Mouse (Mus musculus): Measurements from ENCODE around the gene Gm9780.
"Not testable (repeated sequence)": the region's sequence is repeated elsewhere in the genome, so short reads cannot be mapped to it uniquely, and the experiment has no call there.

Gm9780 gene

DNA sequence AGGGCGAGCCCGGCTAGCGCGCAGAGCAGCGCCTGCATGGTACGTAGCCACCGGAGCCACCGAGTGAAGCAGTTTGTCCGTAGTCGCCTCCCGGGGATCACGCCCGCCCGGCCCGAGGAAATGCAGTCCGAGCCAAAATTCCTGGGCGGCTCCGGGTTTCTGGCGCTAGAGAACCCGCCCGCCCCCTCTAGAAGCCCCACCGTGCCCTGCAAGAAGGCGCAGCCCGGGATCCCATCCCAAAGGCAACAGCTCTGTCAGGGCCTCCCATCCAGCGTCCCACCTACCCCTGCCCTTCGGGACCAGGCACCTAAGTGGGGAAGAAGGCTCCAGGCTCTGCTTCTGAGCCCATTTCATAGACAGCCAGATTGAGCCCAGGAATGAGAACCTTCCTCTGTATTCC is at the start of gene Gm9780:
Gm9780 (minus strand) TSS at position 101 of the 400 bp plus-strand sequence.
- not testable (repeated sequence) for DNase-seq

DNA sequence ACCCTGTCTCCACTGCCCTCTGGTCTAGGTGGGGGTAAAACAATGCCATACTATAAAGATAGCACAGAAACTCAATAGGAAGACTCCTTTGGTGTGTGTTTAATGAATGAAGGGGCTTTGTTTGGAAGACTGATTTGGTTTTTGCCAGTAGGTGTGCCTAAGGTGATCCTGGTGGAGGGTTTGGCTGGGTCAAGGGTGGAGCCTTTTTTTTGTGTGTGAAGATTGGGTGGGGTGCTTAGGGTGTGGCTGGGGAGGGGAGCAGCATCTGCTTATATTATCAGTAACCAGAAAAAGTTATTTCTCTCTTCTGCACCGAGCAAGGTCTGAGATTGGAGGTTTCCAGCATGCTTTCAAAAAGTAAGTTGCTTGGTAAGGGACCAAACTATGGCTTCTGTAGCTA is 39.5 kb upstream of the Gm9780 start, which contains the start of gene Cphx3:
Cphx3 (plus strand) TSS at position 301 of the 400 bp plus-strand sequence.
- not testable (repeated sequence) for DNase-seq

DNA sequence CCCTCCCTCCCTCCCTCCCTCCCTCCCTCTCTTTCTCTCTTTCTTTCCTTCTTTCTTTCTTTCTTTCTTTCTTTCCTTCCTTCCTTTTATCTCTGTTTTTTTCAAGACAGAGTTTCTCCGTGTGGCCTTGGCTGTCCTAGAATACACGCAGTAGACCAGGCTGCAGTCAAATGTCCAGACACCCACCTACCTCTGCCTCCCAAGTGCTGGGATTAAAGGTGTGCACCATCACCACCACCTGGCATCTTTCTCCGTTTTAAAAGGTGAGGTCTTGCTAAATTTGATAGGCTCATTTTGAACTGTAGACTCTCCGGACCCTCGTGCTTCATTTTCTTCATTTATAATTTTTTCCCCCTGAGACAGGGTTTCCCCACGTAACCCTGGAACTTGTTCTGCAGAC is 38.7 kb upstream of the Gm9780 start, which contains the start of gene Cphx2:
Cphx2 (plus strand) TSS at position 301 of the 400 bp plus-strand sequence.
- DNase-seq: not testable (repeated sequence)

DNA sequence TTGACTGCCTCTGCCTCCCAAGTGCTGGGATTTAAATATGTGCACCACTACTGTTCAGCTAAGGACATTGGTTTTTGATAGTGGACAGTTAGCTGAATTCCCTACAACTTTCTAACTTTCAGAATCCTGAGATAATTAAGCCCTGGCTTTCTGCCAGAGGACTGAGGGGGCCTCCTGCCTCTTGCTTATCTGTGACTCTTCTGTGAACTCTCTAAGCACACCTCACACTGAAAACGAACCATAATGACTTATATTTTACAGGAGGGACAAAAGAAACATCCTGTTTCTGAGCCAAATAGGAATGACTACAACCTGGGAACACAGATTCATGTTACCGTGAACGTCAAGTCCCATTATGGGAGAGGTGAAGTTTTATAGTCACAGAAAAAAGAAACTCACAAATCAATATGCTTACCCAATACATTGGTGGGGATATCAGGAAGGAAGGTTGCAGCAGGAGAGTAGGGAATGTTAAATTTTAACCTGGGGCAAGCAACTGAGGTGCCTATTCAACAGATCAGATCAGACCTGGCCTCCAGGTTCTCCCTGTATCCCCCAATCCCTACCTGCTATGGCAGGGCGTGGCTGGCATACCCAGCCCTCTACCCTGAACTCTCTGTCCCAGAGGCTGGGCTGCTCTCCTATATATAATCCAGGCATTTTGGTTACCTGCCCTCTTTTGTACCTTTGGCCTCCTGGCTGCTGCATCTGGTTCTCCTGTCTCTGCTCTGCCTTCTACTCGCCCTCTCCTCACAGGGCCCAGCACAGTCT is 34.3 kb upstream of the Gm9780 start:
- DNase-seq: not testable (repeated sequence)

DNA sequence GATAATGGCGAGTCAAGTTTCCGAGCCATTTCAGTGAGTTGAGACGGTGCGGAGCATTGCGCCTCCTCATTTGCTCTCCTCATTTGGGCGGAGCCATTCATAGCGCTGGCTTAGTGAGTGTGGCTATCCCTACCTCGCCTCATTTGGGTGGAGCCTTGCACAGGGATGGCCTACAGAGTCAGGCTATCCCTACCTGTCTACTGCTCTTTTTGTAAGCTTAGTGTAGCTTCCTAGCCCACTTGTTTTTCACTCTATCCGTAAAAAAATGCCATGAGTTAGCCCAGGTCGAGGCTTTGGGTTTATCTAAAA is 24.8 kb upstream of the Gm9780 start, which contains the start of gene Tmem254c:
Tmem254c (minus strand) TSS at position 31 of the 309 bp plus-strand sequence.
- not testable (repeated sequence) for DNase-seq

DNA sequence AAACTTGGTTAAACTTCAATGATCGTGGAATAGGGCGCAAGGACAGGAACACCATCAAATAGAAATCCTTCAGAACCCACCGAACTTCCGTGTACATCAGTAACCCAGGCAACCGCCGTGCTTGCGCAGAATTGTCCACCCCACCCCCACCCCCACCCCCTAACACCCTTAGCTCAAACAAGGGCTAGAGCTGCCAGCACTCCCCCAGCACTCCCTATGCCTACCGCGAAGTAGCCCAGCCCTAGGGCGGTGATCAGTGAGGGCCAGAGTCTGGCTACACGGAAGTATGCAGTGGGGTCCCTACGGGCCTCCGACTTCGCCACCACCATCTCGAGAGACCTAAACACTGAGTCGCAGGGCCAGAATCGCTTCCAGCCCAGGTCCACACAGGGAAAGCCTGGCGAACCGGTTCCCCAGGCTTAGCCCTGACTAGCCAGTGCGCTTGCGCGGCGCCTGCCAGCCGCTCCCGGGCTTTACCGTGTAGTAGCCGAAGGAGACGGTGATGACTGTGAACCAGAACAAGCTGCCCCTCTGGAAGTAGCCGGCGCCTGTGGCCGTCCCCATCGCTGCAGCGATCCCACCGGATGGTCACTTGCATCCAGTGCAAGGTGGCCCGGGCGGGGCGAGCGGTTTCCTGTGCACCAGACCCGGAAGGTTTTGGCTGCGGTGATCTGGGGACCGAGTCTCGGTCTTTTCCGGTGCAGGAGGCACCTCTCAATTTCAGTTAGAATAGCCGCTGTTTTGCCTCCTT is 24.2 kb upstream of the Gm9780 start:
- not testable (repeated sequence) for DNase-seq

DNA sequence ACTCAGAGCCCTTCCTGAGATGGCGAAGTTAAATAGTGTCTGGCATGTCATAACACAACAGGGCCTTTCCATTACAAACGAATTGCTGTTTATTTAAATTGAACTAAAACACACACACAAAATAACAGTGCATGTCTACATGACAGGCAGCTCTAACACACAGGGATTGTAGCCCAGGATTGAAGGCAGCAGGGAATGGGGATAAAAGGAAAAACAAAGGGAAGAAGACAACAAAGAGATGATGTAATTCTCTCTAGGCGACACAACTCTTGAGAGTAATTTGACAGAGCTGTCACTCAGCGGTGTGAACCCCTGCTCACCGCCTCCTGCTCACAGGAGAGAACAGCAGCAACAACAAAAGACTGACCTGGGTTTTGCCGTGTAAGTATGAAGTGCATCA is 16.9 kb upstream of the Gm9780 start:
- not testable (repeated sequence) for DNase-seq

DNA sequence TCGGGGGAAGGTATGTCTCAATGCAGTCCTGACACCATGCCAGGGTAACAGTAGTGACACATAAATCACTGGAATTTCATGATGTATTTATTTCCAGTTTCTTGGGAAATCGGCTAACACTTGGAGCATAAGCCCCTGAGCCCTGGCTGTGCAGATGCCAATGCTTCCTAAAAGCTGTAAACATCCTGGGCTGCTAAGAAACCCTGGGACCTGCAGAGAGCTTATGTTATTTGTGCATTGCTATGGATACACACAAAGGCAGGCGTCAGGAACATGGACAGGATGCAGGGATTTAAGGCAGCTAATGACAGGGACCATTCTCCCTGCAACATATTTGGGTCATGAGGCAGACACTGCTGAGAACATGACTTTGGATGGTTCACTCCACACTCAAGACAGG is 15.7 kb upstream of the Gm9780 start:
- not testable (repeated sequence) for DNase-seq

DNA sequence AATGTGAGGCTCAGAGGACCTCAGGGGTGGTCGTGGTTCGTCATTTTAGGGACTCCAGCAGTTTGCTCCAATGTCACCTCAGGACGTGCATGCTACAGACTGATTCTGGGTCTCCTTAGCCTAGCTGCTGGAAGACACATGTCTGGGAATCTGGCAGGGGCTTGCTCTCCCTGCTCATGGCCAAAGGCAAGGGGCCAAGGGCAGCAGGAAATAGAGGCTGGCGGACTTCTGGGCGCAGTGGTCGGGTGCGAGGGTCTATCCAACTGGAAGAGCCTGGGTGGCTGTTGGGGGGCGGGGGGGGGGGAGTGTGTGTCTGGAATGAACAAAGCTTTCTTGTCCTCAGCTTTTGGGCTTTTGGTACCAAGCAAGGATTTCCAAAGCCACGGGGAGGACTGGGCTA is 6.3 kb upstream of the Gm9780 start:
- DNase-seq: not testable (repeated sequence)

DNA sequence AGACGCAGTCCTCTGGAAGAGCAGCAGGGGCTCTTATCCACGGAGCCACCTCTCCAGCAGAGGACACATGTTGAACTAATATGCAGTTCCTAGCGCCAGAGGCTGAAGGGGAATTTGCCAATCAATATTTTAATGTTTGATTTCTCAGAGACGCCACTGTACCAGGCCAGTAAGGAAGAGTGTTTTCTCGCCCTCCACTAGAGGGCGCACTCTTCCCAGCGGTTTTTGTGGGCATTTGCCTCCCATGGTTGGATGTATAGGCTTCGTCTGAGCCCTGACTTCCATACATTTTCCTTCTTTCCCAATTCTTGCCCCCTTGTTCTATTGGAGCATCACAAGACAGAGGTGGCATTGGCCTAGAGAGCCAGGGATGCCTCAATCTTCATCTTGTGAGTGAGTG is 4.5 kb upstream of the Gm9780 start:
- not testable (repeated sequence) for DNase-seq

DNA sequence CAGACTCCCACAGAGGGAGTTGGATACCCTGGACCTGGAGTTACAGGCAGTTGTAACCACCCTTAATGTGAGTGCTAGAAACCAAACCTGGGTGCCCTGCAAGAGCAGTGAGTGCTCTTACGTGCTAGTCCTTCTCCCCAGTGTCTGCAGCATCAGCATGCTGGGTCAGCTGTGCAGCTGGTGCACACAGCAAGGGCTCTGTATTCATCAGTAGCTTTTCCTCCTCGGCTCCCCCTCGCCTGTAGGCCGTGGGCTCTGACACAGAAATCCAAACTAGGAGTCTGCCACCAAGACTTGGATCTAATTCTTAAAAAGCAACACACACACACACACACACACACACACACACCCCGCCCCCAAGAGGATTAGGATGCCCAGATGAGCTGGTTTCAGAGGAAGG is 2.5 kb upstream of the Gm9780 start:
- not testable (repeated sequence) for DNase-seq

DNA sequence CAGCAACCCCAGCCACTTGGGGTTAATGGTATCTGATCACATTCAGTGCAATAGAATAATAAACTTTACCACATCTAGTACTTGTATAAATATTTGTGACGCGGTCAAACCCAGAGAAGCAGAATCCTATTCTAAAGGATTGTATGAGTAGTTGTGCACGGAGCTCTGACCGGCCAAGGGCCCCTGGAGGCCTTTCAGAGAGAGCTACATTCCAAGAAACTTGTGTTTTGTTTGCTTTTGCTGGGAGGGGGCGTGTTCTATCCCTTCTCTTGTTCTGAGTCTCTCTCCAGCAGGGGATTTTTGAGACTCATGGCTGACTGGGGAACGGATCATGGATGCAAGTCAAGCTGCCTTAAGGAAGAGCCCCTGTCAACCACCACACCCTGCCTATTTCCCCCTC is 7.1 kb downstream of the Gm9780 start:
- not testable (repeated sequence) for DNase-seq

DNA sequence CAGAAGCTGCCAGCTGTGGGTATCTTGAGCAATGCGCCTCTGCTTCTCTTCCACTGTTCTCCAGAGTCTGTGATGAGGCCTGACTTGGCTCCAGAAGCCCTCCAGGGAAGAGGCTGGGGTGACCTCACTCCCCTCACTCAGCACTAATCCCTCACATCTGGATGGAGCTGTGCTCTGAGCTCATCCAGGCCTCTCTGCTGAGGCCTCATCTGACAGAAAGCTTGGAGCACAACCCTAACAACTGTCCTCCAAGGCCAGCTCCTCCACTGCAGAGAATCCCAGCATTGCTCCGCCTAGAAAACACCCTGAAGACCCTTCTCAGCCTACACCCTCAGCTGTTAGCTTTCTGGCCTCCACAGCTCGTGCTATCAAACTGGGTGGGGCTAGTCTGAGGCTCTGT is 8.1 kb downstream of the Gm9780 start:
- not testable (repeated sequence) for DNase-seq

DNA sequence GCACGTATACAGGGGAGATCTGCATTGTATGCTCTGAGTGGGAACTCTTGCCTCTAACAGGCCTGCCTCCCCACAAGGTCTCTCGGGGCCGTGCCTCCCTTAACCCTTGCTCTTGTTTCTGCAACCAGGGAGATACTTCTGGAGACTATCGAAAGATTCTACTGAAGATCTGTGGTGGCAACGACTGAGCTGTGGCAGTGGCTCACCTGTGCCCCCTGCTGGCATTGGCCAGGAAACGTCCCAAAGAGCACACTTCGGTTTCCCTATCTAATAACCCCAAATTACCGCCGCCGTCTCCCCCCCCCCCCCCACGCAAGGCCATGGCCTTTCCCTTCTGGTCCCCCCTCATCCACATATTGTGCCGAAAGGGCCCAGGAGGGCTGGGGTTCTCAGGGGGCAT is 16.9 kb downstream of the Gm9780 start:
- DNase-seq: not testable (repeated sequence)

DNA sequence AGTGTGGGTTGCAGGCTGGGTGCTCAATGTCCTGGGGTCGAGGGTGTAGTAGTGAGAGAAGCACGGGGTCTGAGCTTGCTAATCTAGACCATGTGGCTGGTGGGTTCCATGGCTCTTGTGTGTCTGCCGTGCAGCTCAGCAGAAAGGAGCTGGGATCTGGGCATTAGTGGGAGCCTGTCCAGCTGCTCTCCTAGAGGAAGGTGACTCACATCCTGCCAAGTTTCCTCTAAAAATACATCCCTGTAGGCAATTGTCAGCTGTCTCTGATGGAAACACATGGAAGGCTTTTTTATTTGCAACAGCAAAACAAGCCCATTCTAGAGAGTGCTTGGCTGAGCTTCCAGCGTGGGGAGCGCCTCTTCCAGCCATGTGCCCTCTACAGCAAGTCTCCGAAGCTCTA is 19.7 kb downstream of the Gm9780 start:
- DNase-seq: not testable (repeated sequence)

DNA sequence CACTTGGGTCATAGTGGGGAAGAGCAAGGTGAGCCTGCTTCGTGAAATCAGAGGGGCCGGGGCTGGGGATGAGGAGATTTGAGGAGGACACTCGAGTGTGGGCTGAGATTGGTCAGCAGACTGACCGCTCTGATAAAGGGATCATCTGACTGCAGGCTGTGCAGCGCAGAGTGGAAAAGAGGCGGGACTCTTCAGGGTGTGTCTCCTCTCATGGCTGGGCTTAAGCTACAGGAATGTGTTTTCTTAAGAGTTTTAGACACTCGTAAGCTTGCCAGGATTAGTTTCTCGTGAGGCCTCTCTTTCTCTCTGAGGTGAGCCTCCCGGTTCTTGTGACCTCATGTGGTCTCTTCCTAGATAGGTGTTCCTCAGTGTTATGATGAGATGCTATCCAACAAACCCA is 21.0 kb downstream of the Gm9780 start:
- DNase-seq: not testable (repeated sequence)

DNA sequence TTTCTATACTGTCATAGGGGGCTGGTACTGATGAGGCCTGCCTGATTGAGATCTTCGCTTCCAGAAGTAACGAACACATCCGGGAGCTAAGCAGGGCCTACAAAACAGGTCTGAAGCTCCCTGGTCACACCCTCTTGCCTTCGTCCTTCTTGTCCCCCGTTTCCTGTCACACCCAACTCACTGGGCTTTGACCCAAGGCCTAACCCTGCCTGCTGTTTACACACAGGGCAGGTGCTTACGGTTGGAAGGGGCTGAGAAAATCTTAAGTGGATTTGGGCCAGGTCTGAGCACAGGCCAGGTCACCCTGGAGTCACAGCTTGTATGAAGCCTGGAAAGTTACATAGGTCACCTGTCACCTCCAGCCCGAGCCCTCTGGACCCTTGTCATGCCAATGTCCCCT is 26.1 kb downstream of the Gm9780 start:
- not testable (repeated sequence) for DNase-seq

DNA sequence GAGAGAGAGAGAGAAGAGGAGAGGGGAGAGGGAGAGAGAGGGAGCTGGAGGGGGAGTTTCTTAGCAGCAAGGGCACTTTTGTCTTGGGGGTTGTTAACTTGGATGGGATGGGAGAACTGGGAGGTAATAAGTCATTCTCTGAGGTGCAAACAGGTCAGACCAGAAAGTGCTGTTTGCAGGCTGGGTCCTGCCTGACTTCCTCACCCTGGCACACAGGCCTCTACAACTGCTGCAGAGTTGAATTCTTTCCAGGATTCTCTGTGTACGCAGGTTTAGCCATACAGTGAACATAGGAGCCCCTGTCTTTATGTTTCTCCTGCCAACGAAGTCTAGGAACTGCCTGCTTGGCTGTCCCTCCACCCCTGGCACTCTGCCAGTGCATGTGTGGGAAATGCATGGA is 35.0 kb downstream of the Gm9780 start:
- DNase-seq: not testable (repeated sequence)

DNA sequence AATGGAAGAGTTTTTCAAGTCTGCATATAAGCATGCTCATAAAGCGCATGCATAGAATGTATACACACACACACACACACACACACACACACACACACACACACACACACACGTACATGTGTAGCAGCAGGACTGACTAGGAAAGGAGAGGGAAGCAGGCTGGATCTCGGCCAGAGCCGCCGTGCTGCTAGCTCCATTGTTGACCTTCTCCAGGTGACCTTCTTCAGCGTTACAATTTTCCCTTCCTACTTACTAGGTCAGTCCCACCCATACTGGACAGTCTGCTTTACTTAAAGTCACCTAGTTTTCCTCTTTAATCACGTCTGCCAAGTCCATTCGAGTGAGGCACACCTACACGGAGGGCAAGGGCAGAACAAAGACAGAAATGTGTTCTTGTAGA is 60.6 kb downstream of the Gm9780 start:
- not testable (repeated sequence) for DNase-seq

DNA sequence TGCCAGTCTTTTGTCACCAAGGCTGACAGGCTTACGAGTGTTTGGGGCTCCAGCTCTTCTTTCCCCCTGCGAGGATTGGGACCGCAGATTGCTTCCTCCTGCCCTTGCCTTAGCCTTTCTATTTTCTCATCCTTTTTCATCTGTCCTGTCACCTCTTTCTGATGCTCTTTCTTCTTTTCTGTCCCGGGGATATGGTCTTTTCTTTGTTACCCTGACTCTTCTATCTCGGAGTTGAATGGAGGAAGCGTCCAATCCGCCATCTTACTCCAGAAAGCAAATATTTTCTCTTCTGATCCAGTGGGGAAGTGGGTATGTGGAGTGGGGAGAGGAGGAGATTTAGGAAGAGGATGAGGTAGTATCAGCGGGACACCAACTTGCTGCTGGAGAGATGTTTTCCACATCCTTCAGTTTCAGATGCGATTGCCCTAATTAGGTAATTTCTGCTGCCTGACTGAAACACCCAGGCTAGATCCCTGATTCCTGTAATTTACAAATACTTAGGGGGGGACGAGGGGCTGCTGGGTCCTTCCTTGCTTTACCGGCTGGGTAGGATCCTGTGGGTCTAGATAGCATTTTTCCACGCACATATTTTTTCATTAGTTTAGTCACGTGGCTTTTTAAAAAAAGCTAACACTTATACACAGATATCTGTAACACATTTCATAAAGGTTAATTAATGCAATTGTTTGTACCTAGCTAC is 63.1 kb downstream of the Gm9780 start:
- not testable (repeated sequence) for DNase-seq

DNA sequence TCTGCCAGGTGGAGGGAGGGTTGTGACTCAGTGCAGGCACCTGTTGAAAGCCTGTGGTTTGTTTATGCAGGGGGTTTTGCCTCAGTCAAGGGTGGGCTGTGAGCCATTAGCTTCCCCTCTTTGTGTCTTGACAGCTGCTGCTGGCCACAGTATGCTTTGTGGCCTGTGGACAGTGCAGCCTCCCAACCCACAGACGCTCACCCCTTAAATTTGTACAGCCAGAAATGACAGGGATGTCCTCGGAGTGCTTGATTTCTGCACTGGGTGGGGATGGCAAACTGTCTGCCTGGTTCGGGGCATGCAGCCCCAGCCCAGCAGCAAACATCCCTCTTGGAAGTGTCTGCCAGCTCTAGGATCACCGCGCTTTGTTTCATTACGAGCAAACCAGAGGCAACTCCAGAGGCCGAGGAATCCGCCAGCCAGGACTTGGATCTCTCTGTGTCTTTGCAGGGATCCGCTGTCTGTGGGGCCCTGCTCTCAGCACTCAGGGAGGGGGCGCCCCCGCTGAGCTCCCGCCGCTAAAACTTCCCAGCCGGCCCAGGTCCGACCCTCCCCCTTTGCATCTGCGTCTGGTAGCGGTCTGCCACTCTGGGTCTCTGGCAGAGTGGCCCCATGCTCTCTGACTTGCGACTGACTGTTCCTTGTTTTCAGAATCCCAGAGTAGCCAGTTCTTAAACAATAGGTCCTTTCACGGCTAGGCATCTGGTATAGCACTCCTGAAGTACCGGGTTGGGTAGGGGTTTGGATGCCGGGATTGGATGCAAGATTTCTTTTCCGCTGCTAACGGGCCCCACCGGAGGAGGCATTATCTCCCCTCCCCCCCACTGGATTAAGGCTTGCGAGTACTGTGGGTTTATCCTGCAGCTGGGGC is 63.9 kb downstream of the Gm9780 start, which contains the start of gene Duxbl1:
Duxbl1 (plus strand) TSS at position 207 of the 871 bp plus-strand sequence.
- DNase-seq: not testable (repeated sequence)
